Mouse (Mus musculus) v-Abl transformed pro-B cells (cell line): Measurements from ENCODE around the gene Trmt61a.

Experiments used
- in situ Hi-C, 2 experiments: fragments of 400-800 bp; cut with MboI; formaldehyde crosslinking; loops; one replicate each; pipeline ENCODE4 v1.15.1; 2025; ENCODE audit not compliant: unreplicated experiment in 2 of 2

Gene Trmt61a

GRCm38 (mm10) chr12:111677882-111678669 lies at the start of gene Trmt61a:
Gene Trmt61a, plus strand, starts transcription at chr12:111678105.
- in situ Hi-C loops: loop anchor here in 1 of 2 experiments (25.0 kb wide), 1 partner anchor 859 kb away; no protein-coding TSS in a partner anchor

GRCm38 (mm10) chr12:111648061-111648645 lies 29.8 kb upstream of the Trmt61a start:
- in situ Hi-C loops: loop anchor here (10.0 to 25.0 kb wide), 3 partner anchors 103 to 223 kb away; partner anchors contain the start of gene Eif5 (in 1 of the 2)

GRCm38 (mm10) chr12:111652953-111653352 lies 25.0 kb upstream of the Trmt61a start:
- in situ Hi-C loops: loop anchor here in 1 of 2 experiments (25.0 kb wide), 1 partner anchor 884 kb away; no protein-coding TSS in a partner anchor

- in situ Hi-C loops: loop anchor here in 1 of 2 experiments (25.0 kb wide), 1 partner anchor 884 kb away; no protein-coding TSS in a partner anchor
Measured at GRCm38 (mm10) chr12:111653434-111653833, 24.5 kb upstream of the Trmt61a start.

GRCm38 (mm10) chr12:111655695-111656094 lies 22.2 kb upstream of the Trmt61a start:
- in situ Hi-C loops: loop anchor here in 1 of 2 experiments (5.0 to 25.0 kb wide), 2 partner anchors 42 to 882 kb away; no protein-coding TSS in a partner anchor

GRCm38 (mm10) chr12:111659331-111659730 lies 18.6 kb upstream of the Trmt61a start:
- in situ Hi-C loops: loop anchor here in 1 of 2 experiments (5.0 to 25.0 kb wide), 2 partner anchors 38 to 878 kb away; no protein-coding TSS in a partner anchor

- in situ Hi-C loops: loop anchor here (5.0 to 25.0 kb wide), 4 partner anchors 37 to 877 kb away; no protein-coding TSS in a partner anchor
Measured at GRCm38 (mm10) chr12:111660628-111661027, 17.3 kb upstream of the Trmt61a start.

GRCm38 (mm10) chr12:111661554-111661953 lies 16.4 kb upstream of the Trmt61a start:
- in situ Hi-C loops: loop anchor here (5.0 to 25.0 kb wide), 4 partner anchors 36 to 876 kb away; no protein-coding TSS in a partner anchor

GRCm38 (mm10) chr12:111663228-111664143 lies 14.4 kb upstream of the Trmt61a start:
- in situ Hi-C loops: loop anchor here (5.0 to 25.0 kb wide), 4 partner anchors 34 to 874 kb away; no protein-coding TSS in a partner anchor

GRCm38 (mm10) chr12:111664144-111664634 lies 13.7 kb upstream of the Trmt61a start:
- in situ Hi-C loops: loop anchor here (5.0 to 25.0 kb wide), 4 partner anchors 33 to 873 kb away; no protein-coding TSS in a partner anchor

GRCm38 (mm10) chr12:111665041-111665880 lies 12.6 kb upstream of the Trmt61a start:
- in situ Hi-C loops: loop anchor here (5.0 to 25.0 kb wide), 3 partner anchors 287 to 872 kb away; no protein-coding TSS in a partner anchor

- in situ Hi-C loops: loop anchor here (5.0 to 25.0 kb wide), 3 partner anchors 286 to 871 kb away; no protein-coding TSS in a partner anchor
Measured at GRCm38 (mm10) chr12:111666380-111666779, 11.5 kb upstream of the Trmt61a start.

GRCm38 (mm10) chr12:111667421-111667820 lies 10.5 kb upstream of the Trmt61a start:
- in situ Hi-C loops: loop anchor here (5.0 to 25.0 kb wide), 3 partner anchors 285 to 870 kb away; no protein-coding TSS in a partner anchor

GRCm38 (mm10) chr12:111668457-111668912 lies 9.4 kb upstream of the Trmt61a start:
- in situ Hi-C loops: loop anchor here (5.0 to 25.0 kb wide), 3 partner anchors 284 to 869 kb away; no protein-coding TSS in a partner anchor

- in situ Hi-C loops: loop anchor here (5.0 to 25.0 kb wide), 3 partner anchors 283 to 868 kb away; no protein-coding TSS in a partner anchor
Measured at GRCm38 (mm10) chr12:111669000-111669788, 8.7 kb upstream of the Trmt61a start.

- in situ Hi-C loops: loop anchor here (5.0 to 25.0 kb wide), 3 partner anchors 282 to 867 kb away; no protein-coding TSS in a partner anchor
Measured at GRCm38 (mm10) chr12:111669961-111670360, 7.9 kb upstream of the Trmt61a start.

GRCm38 (mm10) chr12:111670371-111670971 lies 7.4 kb upstream of the Trmt61a start:
- in situ Hi-C loops: loop anchor here in 1 of 2 experiments (25.0 kb wide), 1 partner anchor 867 kb away; no protein-coding TSS in a partner anchor
